Mouse (Mus musculus) hindbrain, embryonic 15.5 days (tissue): ENCODE results near the gene Mcts2. TPM values are rescaled to one million over a fixed set of nuclear protein-coding genes. Genes with fewer than 3 reads are reported as not detected.

Experiments
- ATAC-seq: fragments of 200-750 bp; cut with Nextera tagmentation; 2 replicates; pipeline ENCODE4 v1.8.0; 2017; ENCODE audit warnings: low read depth, moderate number of reproducible peaks, moderate TSS enrichment; ENCODE audit not compliant: low FRiP score
- H3K27ac ChIP-seq: fragments of 300-500 bp; sonication (generic); replicated peaks from 2 replicates; pipeline ENCODE4 v1.5.1; 2015; ENCODE audit warnings: mild to moderate bottlenecking, inconsistent platforms
- H3K27me3 ChIP-seq: fragments of 300-500 bp; sonication (generic); 2 replicates; pipeline ENCODE4 v1.6.1; 2015; ENCODE audit warnings: control low read depth, inconsistent platforms
- H3K36me3 ChIP-seq: fragments of 300-500 bp; sonication (generic); 2 replicates; pipeline ENCODE4 v1.6.1; 2015; ENCODE audit warnings: control low read depth, inconsistent platforms
- H3K4me1 ChIP-seq: fragments of 300-500 bp; sonication (generic); replicated peaks from 2 replicates; pipeline ENCODE4 v1.6.1; 2015; ENCODE audit warnings: control low read depth, inconsistent platforms
- H3K4me2 ChIP-seq: fragments of 300-500 bp; sonication (generic); 2 replicates; pipeline ENCODE4 v1.6.1; 2015; ENCODE audit warnings: moderate library complexity, mild to moderate bottlenecking, inconsistent platforms
- H3K4me3 ChIP-seq: fragments of 300-500 bp; sonication (generic); 2 replicates; pipeline ENCODE4 v1.5.1; 2015; ENCODE audit warnings: mild to moderate bottlenecking, inconsistent platforms
- H3K9ac ChIP-seq: fragments of 300-500 bp; sonication (generic); 2 replicates; pipeline ENCODE4 v1.6.1; 2015; ENCODE audit warnings: inconsistent platforms
- H3K9me3 ChIP-seq: fragments of 300-500 bp; sonication (generic); 2 replicates; pipeline ENCODE4 v1.6.1; 2016; ENCODE audit warnings: control low read depth, inconsistent platforms
- WGBS: fragments of 180-500 bp; shearing (Covaris S2); methylation state at CpG from one replicate; pipeline ENCODE4 v1.1.7; 2015; 5-methylcytosine and 5-hydroxymethylcytosine counted together
- polyA plus RNA-seq: library from polyadenylated mRNA; unstranded; fragments of >200 nt; fragmentation: Nextera tagmentation; extraction: Ambion mirVana; gene quantifications from 2 replicates; pipeline ENCODE4 v1.2.1, GENCODE M21; 2015

Mcts2 gene
- polyA plus RNA-seq, 1 experiment from 2014 or later, result 32.6 TPM

DNA sequence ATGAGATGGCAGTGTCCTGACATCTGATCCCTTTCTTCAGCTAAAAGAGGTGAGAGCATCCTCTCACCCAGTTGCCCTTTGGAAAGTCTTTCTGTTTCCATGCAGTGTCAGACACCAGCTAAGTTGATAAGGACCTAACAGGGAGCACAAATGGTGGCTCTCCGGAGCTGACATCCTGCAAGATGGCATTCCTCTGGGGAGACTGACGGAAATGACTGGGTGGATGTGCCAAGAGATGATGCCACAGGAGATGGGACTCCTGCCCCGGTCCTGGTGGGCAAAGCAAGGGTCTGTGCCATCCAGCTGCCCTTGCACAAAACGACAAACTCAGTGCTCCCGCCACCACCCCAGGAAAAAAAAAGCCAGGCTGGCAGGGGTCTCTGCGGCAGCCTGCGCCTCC lies 20.4 kb downstream of the Mcts2 start:
- H3K9me3 ChIP-seq, result no peaks in the 10 kb centered on the region
- ATAC-seq, result no peak
- peak overlapping the region; percentile 88 for H3K27ac ChIP-seq
- 14% methylated on average over 7 of the region's 7 CpGs for WGBS
- H3K27me3 ChIP-seq, result no peaks in the 10 kb centered on the region
- peak overlapping the region; percentile 55 for H3K9ac ChIP-seq
- peak overlapping the region; percentile 39 for H3K4me3 ChIP-seq
- H3K4me1 ChIP-seq, result peaks cover 32% of the 10 kb centered on the region
- H3K4me2 ChIP-seq, result peak overlapping the region; percentile 60
- H3K36me3 ChIP-seq, result peaks cover 34% of the 10 kb centered on the region

GRCm38 (mm10) chr2:152707627-152708026 lies 20.8 kb downstream of the Mcts2 start:
- ATAC-seq, result peak; percentile 92
- peaks cover 32% of the 10 kb centered on the region for H3K4me1 ChIP-seq

GRCm38 (mm10) chr2:152709066-152709465 lies 22.2 kb downstream of the Mcts2 start:
- Histone ChIP-seq H3K27me3 (no peaks in the 10 kb centered on the region), H3K9ac (no peak overlapping the region), H3K4me2 (no peak overlapping the region), H3K9me3 (no peaks in the 10 kb centered on the region), H3K4me3 (no peak overlapping the region), H3K4me1 (peaks cover 32% of the 10 kb centered on the region), H3K27ac (no peak overlapping the region), H3K36me3 (peaks cover 17% of the 10 kb centered on the region)
- ATAC-seq, result no peak
- WGBS, result 89% methylated on average over 5 of the region's 5 CpGs

More at GRCm38 (mm10) chr2:152707627-152708026, 20.8 kb downstream of the Mcts2 start:
- Histone ChIP-seq H3K27ac (peak overlapping the region; percentile 88), H3K36me3 (peaks cover 29% of the 10 kb centered on the region), H3K9me3 (no peaks in the 10 kb centered on the region), H3K27me3 (no peaks in the 10 kb centered on the region), H3K9ac (peak overlapping the region; percentile 55), H3K4me3 (peak overlapping the region; percentile 39), H3K4me2 (peak overlapping the region; percentile 60)
- 4% methylated on average over 30 of the region's 31 CpGs for WGBS

DNA sequence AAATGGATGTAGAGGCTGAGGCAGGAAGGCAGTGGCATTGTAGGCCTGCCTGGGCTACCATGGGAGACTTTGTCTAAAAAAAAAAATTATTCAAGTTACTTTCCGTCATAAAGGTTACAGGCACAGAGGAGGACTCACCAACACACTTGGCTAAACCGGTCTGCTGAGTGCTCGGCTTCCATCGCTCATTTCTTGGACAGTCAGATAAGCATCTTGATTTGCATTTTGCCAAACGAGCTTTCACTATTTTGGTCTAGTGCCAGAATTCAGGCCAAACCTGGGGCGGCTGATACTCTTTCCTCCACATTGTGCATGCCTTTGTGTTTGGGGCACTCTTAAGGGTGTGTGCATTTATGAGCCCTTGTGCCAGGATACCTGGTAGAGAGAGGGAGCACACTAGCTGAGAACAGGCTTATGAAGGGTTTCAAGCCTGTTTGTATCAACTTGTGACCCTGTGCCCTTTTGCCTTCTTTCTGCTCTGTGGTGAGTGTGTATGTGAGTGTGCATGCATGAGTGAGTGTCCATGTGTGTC lies 29.5 kb downstream of the Mcts2 start:
- Histone ChIP-seq H3K36me3 (no peaks in the 10 kb centered on the region), H3K9me3 (no peaks in the 10 kb centered on the region), H3K27ac (peak overlapping the region; percentile 38; the same call in 1 of the 2 replicates), H3K4me1 (peaks cover 6% of the 10 kb centered on the region; the same call in 1 of the 2 replicates), H3K9ac (no peak overlapping the region), H3K4me2 (no peak overlapping the region), H3K27me3 (no peaks in the 10 kb centered on the region), H3K4me3 (no peak overlapping the region)
- WGBS, result 43% methylated on average over 6 of the region's 6 CpGs
- ATAC-seq, result no peak

GRCm38 (mm10) chr2:152717652-152718051 lies 30.8 kb downstream of the Mcts2 start:
- no peak overlapping the region for H3K9ac ChIP-seq
- 30% methylated on average over 11 of the region's 11 CpGs for WGBS
- ATAC-seq, result no peak

GRCm38 (mm10) chr2:152718076-152718475 lies 31.2 kb downstream of the Mcts2 start:
- no peak overlapping the region for H3K9ac ChIP-seq
- no peaks in the 10 kb centered on the region for H3K27me3 ChIP-seq
- H3K9me3 ChIP-seq, result no peaks in the 10 kb centered on the region
- WGBS, result 13% methylated on average over 6 of the region's 6 CpGs
- no peaks in the 10 kb centered on the region for H3K36me3 ChIP-seq
- peaks cover 6% of the 10 kb centered on the region; the same call in 1 of the 2 replicates for H3K4me1 ChIP-seq
- H3K4me3 ChIP-seq, result no peak overlapping the region
- H3K4me2 ChIP-seq, result no peak overlapping the region
- ATAC-seq, result peak; percentile 86
- H3K27ac ChIP-seq, result peak overlapping the region; percentile 65; the same call in 1 of the 2 replicates

More at GRCm38 (mm10) chr2:152717652-152718051, 30.8 kb downstream of the Mcts2 start:
- H3K4me3 ChIP-seq, result no peak overlapping the region
- no peaks in the 10 kb centered on the region for H3K36me3 ChIP-seq
- no peaks in the 10 kb centered on the region for H3K9me3 ChIP-seq
- peaks cover 6% of the 10 kb centered on the region; the same call in 1 of the 2 replicates for H3K4me1 ChIP-seq
- no peaks in the 10 kb centered on the region for H3K27me3 ChIP-seq
- peak overlapping the region; percentile 65 for H3K27ac ChIP-seq
- no peak overlapping the region for H3K4me2 ChIP-seq

GRCm38 (mm10) chr2:152723651-152724331 lies 37.0 kb downstream of the Mcts2 start:
- peak overlapping the region; percentile 39 for H3K9ac ChIP-seq
- peaks cover 11% of the 10 kb centered on the region for H3K4me1 ChIP-seq
- WGBS, result 2% methylated on average over 37 of the region's 37 CpGs
- H3K4me3 ChIP-seq, result peak overlapping the region; percentile 34
- peak; percentile 56; the same call in 1 of the 2 replicates for ATAC-seq
- no peaks in the 10 kb centered on the region for H3K27me3 ChIP-seq
- peak overlapping the region; percentile 62 for H3K4me2 ChIP-seq
- 0 out of 2 replicates have a peak overlapping the region, but pooled peaks have one; percentile 20 for H3K27ac ChIP-seq
- no peaks in the 10 kb centered on the region for H3K36me3 ChIP-seq
- H3K9me3 ChIP-seq, result no peaks in the 10 kb centered on the region

GRCm38 (mm10) chr2:152724332-152724723 lies 37.5 kb downstream of the Mcts2 start:
- no peak overlapping the region for H3K27ac ChIP-seq
- H3K27me3 ChIP-seq, result no peaks in the 10 kb centered on the region
- peak overlapping the region; percentile 39; the same call in 1 of the 2 replicates for H3K9ac ChIP-seq
- peaks cover 14% of the 10 kb centered on the region for H3K4me1 ChIP-seq
- WGBS, result 75% methylated on average over 3 of the region's 3 CpGs
- H3K9me3 ChIP-seq, result no peaks in the 10 kb centered on the region
- peak overlapping the region; percentile 34; the same call in 1 of the 2 replicates for H3K4me3 ChIP-seq
- peak overlapping the region; percentile 62 for H3K4me2 ChIP-seq
- no peak for ATAC-seq
- H3K36me3 ChIP-seq, result no peaks in the 10 kb centered on the region

- no peaks in the 10 kb centered on the region for H3K27me3 ChIP-seq
- 57% methylated on average over 15 of the region's 15 CpGs for WGBS
- no peak overlapping the region for H3K4me3 ChIP-seq
- no peak overlapping the region for H3K4me2 ChIP-seq
- no peaks in the 10 kb centered on the region for H3K36me3 ChIP-seq
- H3K9ac ChIP-seq, result no peak overlapping the region
- H3K27ac ChIP-seq, result no peak overlapping the region
- no peaks in the 10 kb centered on the region for H3K9me3 ChIP-seq
- H3K4me1 ChIP-seq, result peaks cover 22% of the 10 kb centered on the region
- ATAC-seq, result no peak
These were observed 38.4 kb downstream of the Mcts2 start for GRCm38 (mm10) chr2:152725178-152725750.

GRCm38 (mm10) chr2:152726213-152726612 lies 39.4 kb downstream of the Mcts2 start:
- ATAC-seq, result no peak
- Histone ChIP-seq H3K4me2 (no peak overlapping the region), H3K9ac (no peak overlapping the region), H3K27ac (no peak overlapping the region), H3K4me3 (no peak overlapping the region), H3K4me1 (peaks cover 22% of the 10 kb centered on the region), H3K36me3 (no peaks in the 10 kb centered on the region), H3K27me3 (no peaks in the 10 kb centered on the region), H3K9me3 (no peaks in the 10 kb centered on the region)
- WGBS, result 88% methylated on average over 6 of the region's 6 CpGs

DNA sequence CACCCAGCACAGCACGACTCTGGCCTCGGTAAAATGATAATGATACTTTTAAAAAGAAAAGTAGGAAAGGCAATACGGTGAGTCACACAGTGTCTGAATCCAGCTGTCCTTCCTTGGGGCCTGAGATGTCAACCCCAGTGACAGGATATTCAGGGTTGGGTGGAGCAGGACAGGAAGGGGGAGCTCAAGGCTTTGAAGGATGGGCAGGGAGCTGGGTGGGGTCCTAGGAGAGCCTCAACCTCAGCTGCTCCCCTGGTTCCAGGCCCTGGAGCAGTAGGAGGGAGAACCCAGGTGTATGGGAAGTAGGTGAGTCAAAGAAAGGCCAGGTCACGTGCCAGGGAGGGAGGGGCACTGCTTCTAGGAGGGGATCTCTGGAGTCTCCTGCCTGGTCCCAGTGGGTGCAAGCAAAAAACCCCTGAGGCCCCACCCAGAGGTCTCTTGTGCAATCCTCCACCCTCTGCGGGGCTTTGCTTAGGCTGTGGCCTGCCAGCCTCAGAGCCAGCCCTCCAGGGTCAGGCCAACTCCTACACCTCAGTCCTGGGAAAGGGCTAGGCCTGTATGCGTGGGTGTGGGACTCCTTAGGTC lies 40.0 kb downstream of the Mcts2 start:
- no peak overlapping the region for H3K4me3 ChIP-seq
- no peak overlapping the region for H3K9ac ChIP-seq
- H3K27me3 ChIP-seq, result no peaks in the 10 kb centered on the region
- H3K36me3 ChIP-seq, result no peaks in the 10 kb centered on the region
- 0 out of 2 replicates have a peak overlapping the region, but pooled peaks have one; percentile 3 for H3K27ac ChIP-seq
- 76% methylated on average over 6 of the region's 6 CpGs for WGBS
- H3K9me3 ChIP-seq, result no peaks in the 10 kb centered on the region
- H3K4me1 ChIP-seq, result peaks cover 22% of the 10 kb centered on the region
- H3K4me2 ChIP-seq, result no peak overlapping the region
- ATAC-seq, result peak; percentile 28; the same call in 1 of the 2 replicates
